Mouse (Mus musculus): ENCODE data around the gene Aup1. TPM values are rescaled to one million over a fixed set of nuclear protein-coding genes. Genes with fewer than 3 reads are reported as not detected.
A peak's percentile ranks its signal among the peaks of the same experiment; 100 is the strongest.

Gene Aup1
- polyA plus RNA-seq, 1 experiment from 2014 or later, result 221 TPM

DNA sequence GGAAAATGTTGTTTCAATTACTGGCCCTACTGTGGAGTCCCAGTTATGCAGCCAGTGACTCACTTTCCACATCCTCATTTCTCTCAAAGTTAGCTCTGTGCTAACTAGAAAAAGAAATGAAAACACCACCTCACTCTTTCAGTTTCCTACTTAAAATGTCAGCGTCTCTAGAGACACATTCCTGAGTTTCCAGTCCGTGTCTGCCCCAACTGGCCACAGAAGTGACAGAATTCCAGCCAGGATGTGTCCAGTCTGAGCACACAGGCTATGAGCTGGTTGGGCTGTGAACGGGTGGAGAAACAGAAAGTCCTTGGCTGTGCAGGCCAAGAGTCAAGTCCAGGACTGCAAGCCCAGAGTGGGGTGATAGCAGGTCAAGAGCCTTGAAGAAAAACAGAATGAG is 37.1 kb upstream of the Aup1 start:
- Histone ChIP-seq H3K4me3 (replicated peaks) (no peak overlapping the region), H3K27me3 (no peaks in the 10 kb centered on the region), H3K9ac (no peak overlapping the region), H3K9me3 (replicated peaks) (no peaks in the 10 kb centered on the region), H3K4me1 (no peaks in the 10 kb centered on the region), H3K36me3 (no peaks in the 10 kb centered on the region), H3K4me2 (no peak overlapping the region), H3K27ac (no peak overlapping the region)
- ATAC-seq (replicated peaks; ENCODE audit: low FRiP score), result no peak
- WGBS, result 52% methylated on average over 3 of the region's 3 CpGs

DNA sequence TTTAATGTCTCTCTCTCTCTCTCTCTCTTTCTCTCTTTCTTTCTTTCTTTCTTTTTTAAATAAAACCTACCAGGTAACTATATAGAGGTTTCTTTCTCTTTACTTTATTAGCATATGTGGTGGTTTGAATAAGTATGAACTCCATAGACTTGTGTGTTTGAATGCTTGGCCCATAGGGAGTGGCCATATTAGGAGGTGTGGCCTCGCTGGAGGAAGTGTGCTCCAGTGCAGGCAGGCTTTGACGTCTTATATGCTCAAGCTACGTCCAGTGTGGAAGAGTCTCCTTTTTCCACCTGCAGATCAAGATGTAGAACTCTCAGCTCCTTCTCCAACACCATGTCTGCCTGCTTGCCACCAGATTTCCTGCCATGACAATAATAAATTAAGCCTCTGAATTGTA is 35.3 kb upstream of the Aup1 start:
- ATAC-seq (replicated peaks; ENCODE audit: low FRiP score), result no peak
- Histone ChIP-seq H3K36me3 (no peaks in the 10 kb centered on the region), H3K9ac (no peak overlapping the region), H3K27me3 (no peaks in the 10 kb centered on the region), H3K4me1 (no peaks in the 10 kb centered on the region), H3K9me3 (replicated peaks) (no peaks in the 10 kb centered on the region), H3K4me2 (no peak overlapping the region), H3K27ac (no peak overlapping the region), H3K4me3 (replicated peaks) (no peak overlapping the region)
- 71% methylated on average over 3 of the region's 3 CpGs for WGBS

DNA sequence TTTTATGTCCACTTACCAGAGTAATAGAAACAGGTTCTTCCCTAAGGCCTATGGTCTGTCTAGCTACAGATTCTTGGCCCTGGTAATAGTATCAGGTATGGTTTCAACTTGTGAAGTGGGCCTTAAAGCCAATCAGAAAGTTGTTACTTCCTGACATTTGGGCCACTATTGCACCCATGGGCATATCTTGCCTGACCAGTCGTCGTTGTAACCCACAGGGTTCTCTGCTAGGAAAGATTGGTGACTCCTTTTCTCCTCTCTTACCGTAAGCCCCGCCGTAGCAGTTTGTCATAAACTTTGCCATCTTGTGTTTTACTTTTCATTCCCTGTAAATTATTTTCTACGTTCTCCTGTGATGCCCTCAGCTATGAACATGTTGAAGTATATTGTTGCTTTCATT is 34.2 kb upstream of the Aup1 start:
- H3K4me2 ChIP-seq, result no peak overlapping the region
- H3K9me3 ChIP-seq (replicated peaks), result no peaks in the 10 kb centered on the region
- WGBS, result 85% methylated on average over 6 of the region's 6 CpGs
- no peak for ATAC-seq (replicated peaks; ENCODE audit: low FRiP score)
- H3K4me1 ChIP-seq, result no peaks in the 10 kb centered on the region
- H3K4me3 ChIP-seq (replicated peaks), result no peak overlapping the region
- H3K27ac ChIP-seq, result no peak overlapping the region
- H3K9ac ChIP-seq, result no peak overlapping the region
- no peaks in the 10 kb centered on the region for H3K27me3 ChIP-seq
- no peaks in the 10 kb centered on the region for H3K36me3 ChIP-seq

DNA sequence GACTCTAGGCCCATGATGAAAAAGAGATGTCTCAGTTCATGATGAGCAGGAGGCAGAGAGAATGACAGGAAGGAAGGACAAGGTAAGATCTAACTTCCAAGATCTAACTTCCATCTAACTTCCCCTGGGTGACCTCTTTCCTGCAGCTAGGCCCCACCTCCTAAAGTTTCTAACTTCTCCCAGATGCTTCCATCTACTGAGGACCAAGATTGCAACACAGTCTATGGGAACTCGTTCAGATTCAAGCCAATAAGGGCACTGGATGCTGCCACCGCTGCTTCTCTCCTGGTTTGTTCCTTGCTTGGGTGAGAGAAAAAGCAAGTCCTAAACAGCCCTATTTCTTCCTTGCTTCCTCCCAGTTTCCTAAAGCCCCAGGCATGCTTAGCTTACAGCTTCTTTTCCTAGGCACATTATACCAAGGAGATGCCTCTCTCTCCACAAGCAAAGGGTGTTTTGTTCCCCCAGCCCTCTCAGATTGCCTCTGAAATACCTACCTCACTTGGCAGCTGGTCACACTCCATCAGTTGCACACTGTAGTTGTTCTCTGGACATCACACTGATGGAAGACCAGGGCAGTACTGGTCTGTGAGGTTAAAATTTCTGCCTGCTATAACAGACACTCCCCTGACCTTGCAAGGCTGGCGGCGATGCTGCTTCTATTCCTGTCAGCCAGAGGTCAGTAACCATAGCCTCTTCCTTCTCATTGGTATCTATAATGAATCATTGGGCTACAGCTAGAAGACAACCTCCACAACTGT is 33.3 kb upstream of the Aup1 start:
- Histone ChIP-seq H3K4me2 (no peak overlapping the region), H3K4me3 (replicated peaks) (no peak overlapping the region), H3K27ac (no peak overlapping the region), H3K36me3 (no peaks in the 10 kb centered on the region), H3K9me3 (replicated peaks) (no peaks in the 10 kb centered on the region), H3K9ac (no peak overlapping the region), H3K4me1 (no peaks in the 10 kb centered on the region), H3K27me3 (no peaks in the 10 kb centered on the region)
- 48% methylated on average over 4 of the region's 4 CpGs for WGBS
- ATAC-seq (replicated peaks; ENCODE audit: low FRiP score), result peak; percentile 53; the same call in 1 of the 2 replicates

DNA sequence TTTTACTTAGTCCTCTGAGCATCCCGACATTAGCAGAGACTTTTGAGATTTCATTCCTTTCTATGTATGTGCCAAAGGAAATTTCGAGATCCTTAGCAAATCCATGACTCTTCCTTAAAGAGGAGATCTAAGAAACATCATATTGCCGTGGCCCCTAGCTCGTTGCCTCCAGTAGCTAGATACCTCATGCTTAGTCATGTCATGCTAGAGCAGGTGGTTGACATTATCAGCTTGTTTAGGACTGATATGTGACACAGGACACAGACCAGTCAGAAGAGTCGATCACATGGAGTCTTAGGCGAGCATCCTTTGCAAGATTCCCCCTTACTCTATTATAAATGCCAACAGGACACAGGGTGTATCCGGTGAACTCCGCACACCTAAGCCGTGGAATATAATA is 31.3 kb upstream of the Aup1 start:
- Histone ChIP-seq H3K4me2 (no peak overlapping the region), H3K27me3 (no peaks in the 10 kb centered on the region), H3K9ac (no peak overlapping the region), H3K9me3 (replicated peaks) (no peaks in the 10 kb centered on the region), H3K36me3 (no peaks in the 10 kb centered on the region), H3K4me3 (replicated peaks) (no peak overlapping the region), H3K4me1 (0 out of 2 replicates have a peak, but pooled peaks cover 7% of the 10 kb centered on the region), H3K27ac (no peak overlapping the region)
- ATAC-seq (replicated peaks; ENCODE audit: low FRiP score), result no peak
- 87% methylated on average over 9 of the region's 9 CpGs for WGBS

DNA sequence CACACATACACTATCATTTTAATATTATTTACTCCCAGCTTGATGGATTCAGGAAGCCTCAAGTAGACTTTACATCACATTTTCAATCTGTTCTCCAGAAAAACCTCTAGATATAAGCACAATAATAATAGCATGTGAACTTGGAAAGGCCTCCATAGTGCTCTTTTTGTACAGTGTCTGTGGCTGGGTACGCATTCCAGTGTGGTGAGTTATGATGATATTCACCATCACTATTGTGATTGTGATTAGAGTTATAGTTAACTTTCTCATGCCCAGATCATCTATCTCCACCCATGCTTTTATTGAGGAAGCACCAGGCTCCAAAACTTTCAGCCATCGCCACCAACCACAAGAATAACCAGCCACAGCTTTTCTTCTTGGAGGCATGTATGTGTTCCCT is 30.5 kb upstream of the Aup1 start:
- Histone ChIP-seq H3K4me3 (replicated peaks) (no peak overlapping the region), H3K27me3 (peaks cover 4% of the 10 kb centered on the region), H3K9ac (no peak overlapping the region), H3K4me1 (0 out of 2 replicates have a peak, but pooled peaks cover 7% of the 10 kb centered on the region), H3K4me2 (no peak overlapping the region), H3K9me3 (replicated peaks) (no peaks in the 10 kb centered on the region), H3K27ac (no peak overlapping the region), H3K36me3 (no peaks in the 10 kb centered on the region)
- 93% methylated on average over 2 of the region's 2 CpGs for WGBS
- no peak for ATAC-seq (replicated peaks; ENCODE audit: low FRiP score)

DNA sequence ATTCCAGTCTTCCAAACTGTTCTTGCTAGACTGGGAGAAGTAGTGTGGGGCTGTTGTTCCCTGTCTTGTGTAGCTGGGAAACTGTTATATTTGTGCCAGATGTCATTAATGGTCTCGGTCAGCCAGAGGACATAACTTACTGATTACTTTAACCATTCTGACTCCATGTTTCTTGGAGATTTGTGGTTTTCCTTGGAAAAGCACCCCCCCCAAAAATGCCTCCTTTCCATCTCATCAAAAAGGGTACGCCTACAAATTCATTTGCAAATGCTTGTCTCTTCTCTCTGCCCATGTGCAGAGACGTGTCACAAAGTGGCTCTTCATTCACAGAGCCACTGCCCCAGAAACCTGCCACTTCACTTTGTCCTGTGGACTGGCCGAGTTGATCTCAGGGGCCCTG is 29.9 kb upstream of the Aup1 start:
- ATAC-seq (replicated peaks; ENCODE audit: low FRiP score), result no peak
- H3K27ac ChIP-seq, result no peak overlapping the region
- no peak overlapping the region for H3K4me3 ChIP-seq (replicated peaks)
- WGBS, result 57% methylated on average over 4 of the region's 4 CpGs
- no peak overlapping the region for H3K9ac ChIP-seq
- H3K9me3 ChIP-seq (replicated peaks), result no peaks in the 10 kb centered on the region
- 0 out of 2 replicates have a peak, but pooled peaks cover 7% of the 10 kb centered on the region for H3K4me1 ChIP-seq
- peaks cover 9% of the 10 kb centered on the region for H3K27me3 ChIP-seq
- H3K4me2 ChIP-seq, result no peak overlapping the region
- H3K36me3 ChIP-seq, result no peaks in the 10 kb centered on the region

DNA sequence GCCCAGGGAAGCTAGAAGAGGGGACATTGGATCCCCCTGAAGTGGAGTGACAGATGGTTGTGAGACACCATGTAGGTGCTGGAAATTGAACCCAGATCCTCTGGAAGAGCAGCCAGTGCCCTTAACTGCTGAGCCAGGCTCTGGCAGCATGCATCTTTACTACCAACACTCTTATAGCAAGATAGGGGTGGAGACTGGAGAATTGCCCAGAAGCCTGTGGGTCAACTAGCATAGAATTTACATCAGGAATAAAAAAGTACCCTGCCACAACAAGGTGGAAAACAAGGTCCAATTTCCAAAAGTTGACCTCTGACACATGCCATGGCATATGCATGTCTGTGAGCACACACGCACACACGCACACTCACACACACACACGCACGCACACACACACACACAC is 29.1 kb upstream of the Aup1 start:
- Histone ChIP-seq H3K4me2 (no peak overlapping the region), H3K9me3 (replicated peaks) (no peaks in the 10 kb centered on the region), H3K4me1 (0 out of 2 replicates have a peak, but pooled peaks cover 7% of the 10 kb centered on the region), H3K27ac (no peak overlapping the region), H3K36me3 (no peaks in the 10 kb centered on the region), H3K9ac (no peak overlapping the region), H3K27me3 (peaks cover 15% of the 10 kb centered on the region), H3K4me3 (replicated peaks) (no peak overlapping the region)
- WGBS, result 100% methylated on average over 4 of the region's 4 CpGs
- ATAC-seq (replicated peaks; ENCODE audit: low FRiP score), result no peak

DNA sequence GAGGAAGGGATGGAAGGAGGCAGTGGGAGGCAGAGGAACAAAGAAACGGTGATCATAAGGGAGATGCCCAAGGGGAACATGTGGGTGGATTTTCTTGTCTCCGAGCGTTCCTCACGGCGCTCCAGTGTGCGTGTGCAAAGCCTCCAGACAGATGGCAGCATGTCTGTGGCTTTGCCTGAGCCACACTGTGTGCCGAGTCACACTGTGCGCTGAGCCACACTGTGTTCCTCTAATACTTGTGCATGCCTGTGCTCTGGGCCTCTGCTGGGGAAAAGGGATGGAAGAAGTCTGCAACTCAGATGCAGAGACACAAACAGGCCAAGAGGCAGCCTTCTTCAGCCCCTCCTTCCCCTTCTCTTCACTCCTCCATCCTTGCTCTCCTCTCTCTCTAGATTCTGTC is 27.0 kb upstream of the Aup1 start:
- ATAC-seq (replicated peaks; ENCODE audit: low FRiP score), result no peak
- Histone ChIP-seq H3K4me1 (peaks cover 21% of the 10 kb centered on the region), H3K4me2 (no peak overlapping the region), H3K27ac (no peak overlapping the region), H3K9ac (no peak overlapping the region), H3K36me3 (peaks cover 13% of the 10 kb centered on the region), H3K9me3 (replicated peaks) (no peaks in the 10 kb centered on the region), H3K27me3 (peaks cover 31% of the 10 kb centered on the region), H3K4me3 (replicated peaks) (no peak overlapping the region)
- WGBS, result 79% methylated on average over 8 of the region's 8 CpGs

DNA sequence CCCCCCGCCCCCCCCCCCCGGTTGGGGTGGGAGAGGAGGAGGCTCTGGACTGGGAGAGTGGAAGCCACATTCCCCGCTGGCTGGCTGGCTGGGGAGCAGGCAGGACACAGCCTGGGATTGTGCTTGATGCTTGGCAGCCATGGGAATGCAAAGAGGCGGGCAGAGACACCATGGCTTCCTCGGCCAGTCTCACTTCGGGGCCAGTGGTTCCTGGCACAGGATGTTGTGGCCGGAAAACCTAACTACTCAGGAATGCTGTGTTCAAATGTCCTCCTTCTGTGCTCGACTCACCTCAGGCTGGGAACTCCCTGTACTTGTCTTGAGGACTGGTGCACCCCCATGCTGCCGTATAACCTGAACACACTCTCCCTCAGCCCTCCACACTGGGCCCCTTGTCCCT is 26.6 kb upstream of the Aup1 start:
- Histone ChIP-seq H3K36me3 (peaks cover 13% of the 10 kb centered on the region), H3K9ac (no peak overlapping the region), H3K4me1 (peaks cover 25% of the 10 kb centered on the region), H3K27ac (no peak overlapping the region), H3K27me3 (peaks cover 31% of the 10 kb centered on the region), H3K4me2 (no peak overlapping the region), H3K4me3 (replicated peaks) (no peak overlapping the region), H3K9me3 (replicated peaks) (no peaks in the 10 kb centered on the region)
- 54% methylated on average over 8 of the region's 9 CpGs for WGBS
- ATAC-seq (replicated peaks; ENCODE audit: low FRiP score), result no peak

DNA sequence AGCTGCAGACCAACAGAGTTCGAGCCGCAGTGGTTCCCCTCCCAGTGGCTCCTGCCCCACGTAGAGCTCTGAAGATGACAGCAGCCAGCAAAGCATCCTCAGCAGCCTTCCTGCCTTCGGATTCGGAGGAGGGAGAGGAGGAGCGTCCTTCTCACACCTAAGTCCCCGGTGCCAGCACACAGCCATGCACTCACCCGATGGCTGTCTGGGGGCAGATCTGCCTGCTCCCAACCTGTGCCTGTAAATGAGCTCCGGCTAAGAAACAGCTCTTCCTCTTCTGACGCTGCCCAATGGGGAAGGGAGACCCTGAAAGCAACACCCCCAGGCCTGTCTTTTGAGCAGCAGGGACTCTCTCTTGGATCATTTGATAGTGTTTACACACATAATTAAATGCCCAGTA is 24.5 kb upstream of the Aup1 start:
- H3K9ac ChIP-seq, result no peak overlapping the region
- ATAC-seq (replicated peaks; ENCODE audit: low FRiP score), result no peak
- peaks cover 13% of the 10 kb centered on the region for H3K36me3 ChIP-seq
- no peak overlapping the region for H3K27ac ChIP-seq
- no peaks in the 10 kb centered on the region for H3K9me3 ChIP-seq (replicated peaks)
- no peak overlapping the region for H3K4me3 ChIP-seq (replicated peaks)
- peaks cover 31% of the 10 kb centered on the region for H3K27me3 ChIP-seq
- peaks cover 40% of the 10 kb centered on the region for H3K4me1 ChIP-seq
- no peak overlapping the region for H3K4me2 ChIP-seq
- 36% methylated on average over 10 of the region's 10 CpGs for WGBS

DNA sequence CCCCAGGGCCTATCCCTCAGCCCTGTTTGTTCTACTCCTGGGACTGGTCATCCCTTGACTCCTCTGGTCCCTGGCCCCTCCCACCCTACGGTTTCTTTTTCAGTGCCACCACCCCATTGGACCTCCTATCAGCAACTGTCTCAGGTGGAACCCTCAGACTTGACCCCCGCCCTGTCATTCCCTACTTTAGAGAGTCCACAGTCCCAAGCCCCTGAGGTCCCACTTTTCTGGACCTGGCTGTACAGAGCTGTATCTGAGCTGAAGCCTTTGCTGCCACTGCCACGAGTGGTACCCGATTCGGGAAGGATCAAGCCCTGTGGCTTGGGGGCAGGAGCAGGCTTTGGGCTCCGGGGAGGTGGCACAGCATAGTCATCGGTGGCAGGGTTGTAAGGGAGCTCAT is 23.2 kb upstream of the Aup1 start:
- Histone ChIP-seq H3K36me3 (peaks cover 13% of the 10 kb centered on the region), H3K27me3 (peaks cover 31% of the 10 kb centered on the region), H3K4me1 (peaks cover 49% of the 10 kb centered on the region), H3K9ac (no peak overlapping the region), H3K4me2 (no peak overlapping the region), H3K9me3 (replicated peaks) (no peaks in the 10 kb centered on the region), H3K4me3 (replicated peaks) (no peak overlapping the region), H3K27ac (no peak overlapping the region)
- no peak for ATAC-seq (replicated peaks; ENCODE audit: low FRiP score)
- 71% methylated on average over 7 of the region's 7 CpGs for WGBS
